Mouse (Mus musculus): ENCODE measurements around the gene Atp6v1e2.

- TF ChIP-seq CTCF (IDR thresholded peaks at IDR 0.05; ENCODE audit: low read depth) (no peak), EP300 (IDR thresholded peaks at IDR 0.05; ENCODE audit: low read depth) (no peak)
Measured at GRCm38 (mm10) chr17:86982497-86982896, 34.8 kb upstream of the Atp6v1e2 start.

Measured in liver, embryonic 14.5 days (tissue).